Mouse (Mus musculus) testis, adult 2 months (tissue): ENCODE measurements around the gene Chchd10. TPM values are rescaled to one million over a fixed set of nuclear protein-coding genes. Genes with fewer than 3 reads are reported as not detected.

Source experiments
- H3K27ac ChIP-seq: fragments of 200-500 bp; 2 replicates; pipeline ENCODE4 v1.5.1; 2012; ENCODE audit warnings: low read depth, low read length; ENCODE audit not compliant: control insufficient read depth, insufficient read depth
- H3K27me3 ChIP-seq: fragments of 200-500 bp; 2 replicates; pipeline ENCODE4 v1.6.1; 2012; ENCODE audit warnings: mild to moderate bottlenecking, low read length, moderate library complexity; ENCODE audit not compliant: control insufficient read depth, insufficient read depth
- H3K36me3 ChIP-seq: fragments of 200-500 bp; 2 replicates; pipeline ENCODE4 v1.6.1; 2012; ENCODE audit warnings: mild to moderate bottlenecking, low read length; ENCODE audit not compliant: control insufficient read depth, insufficient read depth
- H3K4me1 ChIP-seq: fragments of 200-500 bp; 2 replicates; pipeline ENCODE4 v1.6.1; 2012; ENCODE audit warnings: low read length; ENCODE audit not compliant: control insufficient read depth, insufficient read depth
- H3K4me3 ChIP-seq: fragments of 200-500 bp; 2 replicates; pipeline ENCODE4 v1.5.1; 2012; ENCODE audit warnings: low read depth, mild to moderate bottlenecking, low read length, moderate library complexity, mixed read lengths; ENCODE audit not compliant: control insufficient read depth
- CTCF ChIP-seq: fragments of 200-500 bp; IDR thresholded peaks from 2 replicates; pipeline ENCODE4 v1.5.1; 2012; ENCODE audit warnings: low read depth, mild to moderate bottlenecking, inconsistent platforms, low read length, moderate library complexity; ENCODE audit not compliant: control insufficient read depth, insufficient read depth, insufficient replicate concordance
- POLR2A ChIP-seq: fragments of 200-500 bp; IDR thresholded peaks from 2 replicates; pipeline ENCODE4 v1.6.1; 2012; ENCODE audit warnings: low read depth, mild to moderate bottlenecking, inconsistent platforms, low read length, moderate library complexity; ENCODE audit not compliant: control insufficient read depth
- polyA plus RNA-seq: library from polyadenylated mRNA; depleted of rRNA; stranded (reverse); fragments of >200 nt; gene quantifications from 2 replicates; pipeline ENCODE4 v1.2.3, GENCODE M21; 2012

The Chchd10 gene
- polyA plus RNA-seq, 1 experiment: 64.5 TPM

DNA sequence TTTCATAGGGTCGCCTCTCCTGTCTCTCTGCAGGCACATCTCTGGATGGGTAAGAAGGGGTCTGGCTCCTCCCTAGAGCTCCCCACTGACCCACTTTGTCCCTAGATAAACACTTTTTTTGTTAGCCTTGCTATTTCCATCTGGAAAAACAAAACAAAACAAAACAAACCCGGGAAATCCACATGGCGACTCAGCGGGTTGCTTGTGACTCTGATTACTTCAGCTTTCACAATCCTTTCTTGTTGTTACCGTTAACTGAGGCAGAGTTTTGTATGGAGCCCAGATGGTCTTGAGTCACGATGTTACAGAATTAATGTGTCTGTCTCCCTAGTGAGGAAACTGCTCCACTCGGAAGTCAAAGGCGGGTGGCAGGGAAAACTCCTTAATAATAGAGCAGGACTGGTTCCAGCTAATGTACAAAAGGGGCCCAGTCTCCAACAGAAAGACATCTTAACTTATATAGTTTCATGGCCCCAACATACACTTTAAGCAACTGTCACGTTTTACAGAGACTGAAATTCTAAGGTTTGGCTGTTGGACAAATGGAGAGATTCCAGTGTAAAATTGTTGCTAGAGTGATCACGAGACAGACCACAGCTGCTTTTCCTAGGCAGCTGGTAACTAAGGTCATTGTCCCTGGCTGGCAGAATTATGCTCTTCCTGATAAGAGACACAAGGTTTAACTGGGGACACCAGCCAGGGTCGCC, 11.3 kb downstream of the Chchd10 start:
- no peak overlapping the region for H3K4me3 ChIP-seq
- no peaks in the 10 kb centered on the region for H3K4me1 ChIP-seq
- no peak for TF ChIP-seq POLR2A
- no peak for TF ChIP-seq CTCF
- no peaks in the 10 kb centered on the region for H3K36me3 ChIP-seq
- no peaks in the 10 kb centered on the region for H3K27me3 ChIP-seq
- peak overlapping the region; percentile 18 for H3K27ac ChIP-seq

DNA sequence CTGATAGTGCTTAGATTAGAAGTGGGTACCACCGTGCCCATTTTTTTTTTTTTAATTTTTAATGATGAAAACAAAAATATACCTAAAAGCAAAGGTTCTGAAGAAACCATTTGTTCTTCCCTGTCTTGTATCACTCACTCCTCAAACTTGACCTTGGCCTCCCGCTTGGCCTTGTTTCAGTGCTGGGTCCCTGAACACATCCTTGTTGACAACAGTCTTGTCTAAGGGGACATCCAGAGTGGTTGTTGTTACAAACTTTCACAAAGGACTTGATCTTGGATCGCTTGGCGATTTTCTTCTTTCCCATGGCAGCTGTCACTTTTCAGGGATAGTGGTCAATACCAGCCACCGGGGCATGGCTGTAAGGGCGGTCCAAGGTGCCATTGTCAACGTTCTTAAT, 12.3 kb downstream of the Chchd10 start:
- Histone ChIP-seq H3K4me1 (peaks cover 4% of the 10 kb centered on the region; the same call in 1 of the 2 replicates), H3K27ac (no peak overlapping the region), H3K4me3 (no peak overlapping the region), H3K27me3 (no peaks in the 10 kb centered on the region), H3K36me3 (no peaks in the 10 kb centered on the region)
- TF ChIP-seq POLR2A (no peak), CTCF (no peak)

DNA sequence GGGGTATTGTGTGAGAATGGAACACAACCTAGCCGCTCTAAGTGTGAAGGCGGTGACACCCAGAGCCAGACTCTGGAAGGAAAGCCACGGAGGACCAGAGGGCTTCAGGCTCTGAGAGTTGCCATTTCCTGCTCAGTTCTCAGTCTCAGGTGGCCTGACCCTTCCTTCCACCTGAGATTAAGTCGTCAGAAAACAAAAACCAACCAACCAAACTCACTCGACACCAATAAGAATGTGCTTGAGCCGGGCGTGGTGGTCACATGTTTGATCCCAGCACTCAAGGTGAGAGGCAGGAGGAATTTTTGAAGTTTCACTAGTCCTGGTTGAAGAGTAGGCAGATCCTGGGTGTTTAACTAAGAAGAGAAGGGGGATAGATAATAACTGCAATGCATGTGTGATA, 13.0 kb downstream of the Chchd10 start:
- TF ChIP-seq CTCF: no peak
- TF ChIP-seq POLR2A: no peak
- Histone ChIP-seq H3K4me1 (peaks cover 9% of the 10 kb centered on the region), H3K27ac (no peak overlapping the region), H3K4me3 (no peak overlapping the region), H3K27me3 (no peaks in the 10 kb centered on the region), H3K36me3 (no peaks in the 10 kb centered on the region)

DNA sequence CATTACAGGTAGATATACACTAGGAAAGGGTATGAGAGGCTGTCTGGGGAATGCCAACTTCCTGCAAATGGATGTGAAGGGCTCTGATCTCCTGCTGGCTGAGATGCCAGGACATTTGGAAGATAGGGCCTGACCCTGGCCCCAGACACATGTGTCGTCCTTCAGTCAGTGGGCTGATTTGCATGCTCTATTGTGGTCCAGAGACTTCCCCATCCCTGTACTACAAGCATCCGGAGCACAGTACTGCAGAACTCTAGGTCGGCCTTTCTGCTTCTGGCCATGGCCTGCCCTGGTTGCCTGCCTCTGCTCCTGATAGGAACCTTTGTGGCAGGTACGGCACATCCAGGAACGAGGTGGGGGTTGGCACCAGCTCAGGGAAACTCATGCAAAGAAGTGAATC, 15.1 kb downstream of the Chchd10 start:
- Histone ChIP-seq H3K4me3 (no peak overlapping the region), H3K27ac (no peak overlapping the region), H3K4me1 (peaks cover 14% of the 10 kb centered on the region), H3K36me3 (no peaks in the 10 kb centered on the region), H3K27me3 (no peaks in the 10 kb centered on the region)
- TF ChIP-seq CTCF (no peak), POLR2A (no peak)

DNA sequence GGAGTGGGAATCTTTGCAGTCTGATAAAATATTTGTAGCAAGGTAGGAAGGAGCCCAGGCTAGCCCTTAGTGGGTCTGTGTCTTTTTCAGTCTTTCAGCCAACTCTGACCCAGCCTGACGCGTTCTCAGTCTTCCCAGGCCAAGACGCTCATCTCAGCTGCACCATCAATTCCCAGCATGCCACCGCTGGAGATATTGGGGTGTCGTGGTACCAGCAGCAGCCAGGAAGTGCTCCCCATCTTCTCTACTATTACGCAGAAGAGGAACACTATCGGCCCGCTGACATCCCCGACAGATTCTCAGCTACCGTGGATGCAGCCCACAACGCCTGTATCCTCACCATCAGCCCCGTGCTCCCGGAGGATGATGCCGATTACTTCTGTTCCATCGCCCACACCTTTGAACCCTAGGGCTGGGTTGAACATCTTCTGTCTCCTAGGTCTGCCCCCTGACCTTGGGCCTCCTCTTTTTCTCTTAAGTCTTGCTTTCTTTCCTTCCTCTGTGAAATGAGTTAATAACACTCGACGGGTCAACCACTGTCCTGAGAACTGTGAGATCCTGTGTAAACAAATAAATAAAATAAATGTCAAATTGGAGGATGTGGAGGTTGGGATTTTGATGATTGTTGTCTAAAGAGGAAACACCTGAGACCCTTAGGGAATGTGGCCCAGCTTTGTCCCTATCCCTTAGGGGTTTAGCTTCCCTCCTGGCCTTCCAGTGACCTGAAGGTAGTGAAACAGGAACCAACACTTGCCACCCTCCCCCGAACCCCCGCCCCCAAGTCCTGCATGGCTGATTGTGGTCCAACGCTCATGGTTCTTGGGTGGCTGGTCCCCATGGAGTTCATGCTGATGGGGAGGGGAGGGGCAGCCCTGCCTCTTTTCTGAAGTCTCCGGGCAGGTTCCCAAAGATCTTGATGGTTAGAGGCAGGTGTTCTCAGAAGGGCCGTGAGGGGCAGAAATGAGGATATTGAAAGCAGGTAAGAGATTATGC, 16.4 kb downstream of the Chchd10 start:
- Histone ChIP-seq H3K36me3 (no peaks in the 10 kb centered on the region), H3K4me3 (no peak overlapping the region), H3K27ac (no peak overlapping the region), H3K4me1 (peaks cover 20% of the 10 kb centered on the region), H3K27me3 (no peaks in the 10 kb centered on the region)
- no peak for TF ChIP-seq CTCF
- TF ChIP-seq POLR2A: no peak

DNA sequence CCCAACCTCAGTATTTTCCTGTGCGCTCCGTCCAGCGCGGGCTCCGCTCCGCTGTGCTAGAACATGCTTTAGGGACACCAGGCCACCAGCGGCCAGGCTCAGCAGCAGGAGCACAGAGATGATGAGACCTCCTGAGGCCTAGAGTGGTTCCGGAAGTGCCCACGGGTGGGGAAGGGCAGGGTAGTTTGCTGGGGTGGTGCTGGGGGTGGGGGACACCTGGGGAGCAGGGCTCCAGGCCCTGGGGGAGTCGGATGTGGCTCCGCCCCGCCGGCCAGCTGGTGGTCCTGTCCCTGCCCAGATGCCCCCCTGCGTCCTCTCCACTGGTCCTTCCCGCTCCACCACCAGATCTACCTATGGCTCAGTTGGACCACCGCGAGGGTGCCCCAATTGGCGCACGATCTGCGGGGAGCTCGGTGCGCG, 17.9 kb downstream of the Chchd10 start:
- Histone ChIP-seq H3K27me3 (no peaks in the 10 kb centered on the region), H3K36me3 (no peaks in the 10 kb centered on the region), H3K27ac (peak overlapping the region; percentile 62), H3K4me3 (peak overlapping the region; percentile 76), H3K4me1 (peaks cover 24% of the 10 kb centered on the region)
- TF ChIP-seq CTCF (no peak), POLR2A (no peak)

DNA sequence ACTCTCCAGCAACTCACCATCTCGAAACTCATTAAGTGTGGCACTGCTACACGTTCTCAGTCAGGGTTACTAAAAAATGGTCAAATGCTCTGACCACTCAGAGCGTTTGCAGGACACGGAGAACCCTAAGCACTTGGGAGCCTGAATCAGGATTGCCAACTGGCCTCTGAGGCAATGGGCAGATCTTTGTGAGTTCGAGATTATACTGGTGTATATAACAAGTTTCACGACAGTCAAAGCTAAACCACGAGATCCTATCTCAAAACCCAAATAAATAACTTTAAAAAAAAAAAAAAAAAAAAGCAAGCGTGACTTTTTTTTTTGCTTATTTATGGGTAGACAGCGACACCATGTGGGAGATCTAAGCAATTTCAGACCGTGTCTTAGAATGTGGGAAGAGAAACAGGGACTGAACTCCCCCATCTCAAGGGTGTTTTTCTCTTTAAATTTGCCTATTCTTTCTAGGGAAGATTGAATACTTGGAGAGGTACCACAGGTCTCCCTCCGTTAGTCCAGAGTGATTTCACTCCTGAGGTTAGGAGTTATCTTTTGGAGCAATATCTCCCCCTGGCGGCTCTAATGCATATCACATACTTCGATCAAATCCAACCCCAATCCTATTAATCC, 18.6 kb downstream of the Chchd10 start:
- H3K4me3 ChIP-seq: peak overlapping the region; percentile 46
- no peaks in the 10 kb centered on the region for H3K27me3 ChIP-seq
- H3K4me1 ChIP-seq: peaks cover 24% of the 10 kb centered on the region
- no peak overlapping the region; the same call in 1 of the 2 replicates for H3K27ac ChIP-seq
- TF ChIP-seq CTCF: peak; percentile 11; the same call in 1 of the 2 replicates
- TF ChIP-seq POLR2A: no peak
- no peaks in the 10 kb centered on the region for H3K36me3 ChIP-seq

DNA sequence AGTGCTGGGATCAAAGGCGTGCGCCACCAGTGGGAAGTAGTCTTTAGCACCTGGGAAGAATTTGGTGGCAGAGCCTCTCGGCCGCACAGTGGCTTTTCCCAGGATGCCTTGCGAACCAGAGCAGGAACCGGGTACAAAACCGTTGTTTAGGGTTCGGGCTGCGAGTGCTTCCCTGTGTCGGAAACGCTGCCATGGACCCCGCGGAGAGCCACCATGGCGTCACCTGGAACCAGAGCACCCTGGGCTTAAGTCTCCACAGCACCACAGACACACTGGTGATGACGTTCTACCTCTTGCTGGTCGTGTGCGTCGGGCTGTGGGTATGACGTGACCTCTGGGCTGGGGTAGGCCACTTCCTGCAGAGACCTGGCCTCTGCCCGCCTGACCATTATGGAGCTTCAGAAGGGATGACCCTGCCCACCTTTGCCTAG, 21.5 kb downstream of the Chchd10 start, which contains the start of gene Gm5134:
Gene Gm5134 (plus strand): TSS at position 134 of the 431 bp plus-strand sequence.
- Histone ChIP-seq H3K36me3 (no peaks in the 10 kb centered on the region), H3K4me3 (peak within 1 kb of the TSS; percentile 88), H3K27ac (peak within 1 kb of the TSS; percentile 75), H3K4me1 (peaks cover 24% of the 10 kb centered on the region), H3K27me3 (no peaks in the 10 kb centered on the region)
- TF ChIP-seq POLR2A (peak; percentile 51; the same call in 1 of the 2 replicates), CTCF (no peak)
